Mouse (Mus musculus): ENCODE measurements at regions not wholly inside any gene's neighbourhood (a gene's known extent, or its start where the extent isn't known, plus 50 kb on each side); places are given as distances from the start of the nearest gene placed in this dataset.

- H3K27ac ChIP-seq (ENCODE audit: low read length), result no peak overlapping the region
- no peaks in the 10 kb centered on the region for H3K27me3 ChIP-seq (ENCODE audit: insufficient read depth, low read length)
- H3K36me3 ChIP-seq (ENCODE audit: insufficient read depth, low read length), result no peaks in the 10 kb centered on the region
- no peak overlapping the region for H3K4me3 ChIP-seq (ENCODE audit: low read length)
- no peak overlapping the region for H3K4me2 ChIP-seq (replicated peaks; ENCODE audit: low read depth, low read length)
- no peaks in the 10 kb centered on the region for H3K4me1 ChIP-seq (ENCODE audit: insufficient read depth, low read length)
- H3K9me3 ChIP-seq (ENCODE audit: low read length), result no peaks in the 10 kb centered on the region
- no peak overlapping the region for H3K9ac ChIP-seq (replicated peaks; ENCODE audit: low read length)
- ATAC-seq (ENCODE audit: low FRiP score, low TSS enrichment), result no peak
Observed at GRCm38 (mm10) chr11:24537721-24538120, 459.9 kb downstream of the Bcl11a start.

- no peak overlapping the region for H3K9ac ChIP-seq (replicated peaks; ENCODE audit: low read length)
- no peak for ATAC-seq (ENCODE audit: low FRiP score, low TSS enrichment)
- H3K27ac ChIP-seq (ENCODE audit: low read length), result no peak overlapping the region
- H3K4me3 ChIP-seq (ENCODE audit: low read length), result no peak overlapping the region
- no peak overlapping the region for H3K4me2 ChIP-seq (replicated peaks; ENCODE audit: low read depth, low read length)
- H3K36me3 ChIP-seq (ENCODE audit: insufficient read depth, low read length), result no peaks in the 10 kb centered on the region
- H3K9me3 ChIP-seq (ENCODE audit: low read length), result no peaks in the 10 kb centered on the region
- H3K4me1 ChIP-seq (ENCODE audit: insufficient read depth, low read length), result no peaks in the 10 kb centered on the region
- H3K27me3 ChIP-seq (ENCODE audit: insufficient read depth, low read length), result no peaks in the 10 kb centered on the region
Observed at GRCm38 (mm10) chr11:24569655-24570054, 491.8 kb downstream of the Bcl11a start.

GRCm38 (mm10) chr11:24613529-24613928, 535.7 kb downstream of the Bcl11a start:
- WGBS, result 47% methylated on average over 5 of the region's 5 CpGs
- Histone ChIP-seq H3K27me3 (ENCODE audit: insufficient read depth, low read length) (no peaks in the 10 kb centered on the region), H3K9me3 (ENCODE audit: low read length) (no peaks in the 10 kb centered on the region), H3K27ac (ENCODE audit: low read length) (no peak overlapping the region), H3K4me1 (ENCODE audit: insufficient read depth, low read length) (no peaks in the 10 kb centered on the region), H3K36me3 (ENCODE audit: insufficient read depth, low read length) (no peaks in the 10 kb centered on the region), H3K9ac (replicated peaks; ENCODE audit: low read length) (no peak overlapping the region), H3K4me2 (replicated peaks; ENCODE audit: low read depth, low read length) (no peak overlapping the region), H3K4me3 (ENCODE audit: low read length) (no peak overlapping the region)
- ATAC-seq (ENCODE audit: low FRiP score, low TSS enrichment), result no peak

GRCm38 (mm10) chr11:24615436-24615835, 537.6 kb downstream of the Bcl11a start:
- Histone ChIP-seq H3K9ac (replicated peaks; ENCODE audit: low read length) (no peak overlapping the region), H3K4me2 (replicated peaks; ENCODE audit: low read depth, low read length) (no peak overlapping the region), H3K4me3 (ENCODE audit: low read length) (no peak overlapping the region), H3K36me3 (ENCODE audit: insufficient read depth, low read length) (no peaks in the 10 kb centered on the region), H3K9me3 (ENCODE audit: low read length) (no peaks in the 10 kb centered on the region), H3K27ac (ENCODE audit: low read length) (no peak overlapping the region), H3K27me3 (ENCODE audit: insufficient read depth, low read length) (no peaks in the 10 kb centered on the region), H3K4me1 (ENCODE audit: insufficient read depth, low read length) (no peaks in the 10 kb centered on the region)
- 75% methylated on average over 1 of the region's 1 CpGs for WGBS
- ATAC-seq (ENCODE audit: low FRiP score, low TSS enrichment), result no peak

GRCm38 (mm10) chr11:24618586-24618985, 540.7 kb downstream of the Bcl11a start:
- Histone ChIP-seq H3K9me3 (ENCODE audit: low read length) (no peaks in the 10 kb centered on the region), H3K4me1 (ENCODE audit: insufficient read depth, low read length) (no peaks in the 10 kb centered on the region), H3K27ac (ENCODE audit: low read length) (no peak overlapping the region), H3K9ac (replicated peaks; ENCODE audit: low read length) (no peak overlapping the region), H3K4me2 (replicated peaks; ENCODE audit: low read depth, low read length) (no peak overlapping the region), H3K4me3 (ENCODE audit: low read length) (no peak overlapping the region), H3K36me3 (ENCODE audit: insufficient read depth, low read length) (no peaks in the 10 kb centered on the region), H3K27me3 (ENCODE audit: insufficient read depth, low read length) (no peaks in the 10 kb centered on the region)
- 24% methylated on average over 2 of the region's 2 CpGs for WGBS
- no peak for ATAC-seq (ENCODE audit: low FRiP score, low TSS enrichment)

- Histone ChIP-seq H3K4me3 (ENCODE audit: low read length) (no peak overlapping the region), H3K27ac (ENCODE audit: low read length) (no peak overlapping the region), H3K9ac (replicated peaks; ENCODE audit: low read length) (no peak overlapping the region), H3K9me3 (ENCODE audit: low read length) (no peaks in the 10 kb centered on the region), H3K36me3 (ENCODE audit: insufficient read depth, low read length) (no peaks in the 10 kb centered on the region), H3K4me2 (replicated peaks; ENCODE audit: low read depth, low read length) (no peak overlapping the region), H3K27me3 (ENCODE audit: insufficient read depth, low read length) (no peaks in the 10 kb centered on the region), H3K4me1 (ENCODE audit: insufficient read depth, low read length) (no peaks in the 10 kb centered on the region)
- 64% methylated on average over 4 of the region's 4 CpGs for WGBS
- ATAC-seq (ENCODE audit: low FRiP score, low TSS enrichment), result no peak
Observed at GRCm38 (mm10) chr11:24619021-24619420, 541.2 kb downstream of the Bcl11a start.

- H3K4me2 ChIP-seq (replicated peaks; ENCODE audit: low read depth, low read length), result no peak overlapping the region
- H3K4me3 ChIP-seq (ENCODE audit: low read length), result no peak overlapping the region
- no peaks in the 10 kb centered on the region for H3K4me1 ChIP-seq (ENCODE audit: insufficient read depth, low read length)
- no peak for ATAC-seq (ENCODE audit: low FRiP score, low TSS enrichment)
- no peak overlapping the region for H3K9ac ChIP-seq (replicated peaks; ENCODE audit: low read length)
- no peaks in the 10 kb centered on the region for H3K36me3 ChIP-seq (ENCODE audit: insufficient read depth, low read length)
- no peak overlapping the region for H3K27ac ChIP-seq (ENCODE audit: low read length)
- H3K27me3 ChIP-seq (ENCODE audit: insufficient read depth, low read length), result no peaks in the 10 kb centered on the region
- 61% methylated on average over 5 of the region's 5 CpGs for WGBS
- H3K9me3 ChIP-seq (ENCODE audit: low read length), result no peaks in the 10 kb centered on the region
Observed at GRCm38 (mm10) chr11:24628619-24629018, 550.8 kb downstream of the Bcl11a start.

- no peak for ATAC-seq (ENCODE audit: low FRiP score, low TSS enrichment)
- 53% methylated on average over 4 of the region's 4 CpGs for WGBS
- Histone ChIP-seq H3K9me3 (ENCODE audit: low read length) (no peaks in the 10 kb centered on the region), H3K9ac (replicated peaks; ENCODE audit: low read length) (no peak overlapping the region), H3K4me2 (replicated peaks; ENCODE audit: low read depth, low read length) (no peak overlapping the region), H3K4me3 (ENCODE audit: low read length) (no peak overlapping the region), H3K4me1 (ENCODE audit: insufficient read depth, low read length) (no peaks in the 10 kb centered on the region), H3K27me3 (ENCODE audit: insufficient read depth, low read length) (no peaks in the 10 kb centered on the region), H3K36me3 (ENCODE audit: insufficient read depth, low read length) (no peaks in the 10 kb centered on the region), H3K27ac (ENCODE audit: low read length) (no peak overlapping the region)
Observed at GRCm38 (mm10) chr11:24629431-24629830, 551.6 kb downstream of the Bcl11a start.

- H3K9ac ChIP-seq (replicated peaks; ENCODE audit: low read length), result no peak overlapping the region
- no peak for ATAC-seq (ENCODE audit: low FRiP score, low TSS enrichment)
- WGBS, result 27% methylated on average over 1 of the region's 1 CpGs
Observed at GRCm38 (mm10) chr11:24630403-24630900, 552.6 kb downstream of the Bcl11a start.

GRCm38 (mm10) chr11:24631651-24632050, 553.8 kb downstream of the Bcl11a start:
- Histone ChIP-seq H3K4me1 (ENCODE audit: insufficient read depth, low read length) (no peaks in the 10 kb centered on the region), H3K9me3 (ENCODE audit: low read length) (no peaks in the 10 kb centered on the region), H3K4me2 (replicated peaks; ENCODE audit: low read depth, low read length) (no peak overlapping the region), H3K36me3 (ENCODE audit: insufficient read depth, low read length) (no peaks in the 10 kb centered on the region), H3K4me3 (ENCODE audit: low read length) (no peak overlapping the region), H3K27ac (ENCODE audit: low read length) (no peak overlapping the region), H3K27me3 (ENCODE audit: insufficient read depth, low read length) (no peaks in the 10 kb centered on the region), H3K9ac (replicated peaks; ENCODE audit: low read length) (no peak overlapping the region)
- WGBS, result 94% methylated on average over 2 of the region's 2 CpGs
- ATAC-seq (ENCODE audit: low FRiP score, low TSS enrichment), result no peak

More at GRCm38 (mm10) chr11:24630403-24630900, 552.6 kb downstream of the Bcl11a start:
- Histone ChIP-seq H3K9me3 (ENCODE audit: low read length) (no peaks in the 10 kb centered on the region), H3K36me3 (ENCODE audit: insufficient read depth, low read length) (no peaks in the 10 kb centered on the region), H3K4me2 (replicated peaks; ENCODE audit: low read depth, low read length) (no peak overlapping the region), H3K27me3 (ENCODE audit: insufficient read depth, low read length) (no peaks in the 10 kb centered on the region), H3K4me3 (ENCODE audit: low read length) (no peak overlapping the region), H3K27ac (ENCODE audit: low read length) (no peak overlapping the region), H3K4me1 (ENCODE audit: insufficient read depth, low read length) (no peaks in the 10 kb centered on the region)

- H3K9ac ChIP-seq (replicated peaks; ENCODE audit: low read length), result no peak overlapping the region
- no peaks in the 10 kb centered on the region for H3K36me3 ChIP-seq (ENCODE audit: insufficient read depth, low read length)
- H3K27ac ChIP-seq (ENCODE audit: low read length), result no peak overlapping the region
- WGBS, result 87% methylated on average over 4 of the region's 4 CpGs
- no peak overlapping the region for H3K4me3 ChIP-seq (ENCODE audit: low read length)
- no peaks in the 10 kb centered on the region for H3K4me1 ChIP-seq (ENCODE audit: insufficient read depth, low read length)
- no peak for ATAC-seq (ENCODE audit: low FRiP score, low TSS enrichment)
- no peaks in the 10 kb centered on the region for H3K9me3 ChIP-seq (ENCODE audit: low read length)
- no peaks in the 10 kb centered on the region for H3K27me3 ChIP-seq (ENCODE audit: insufficient read depth, low read length)
- no peak overlapping the region for H3K4me2 ChIP-seq (replicated peaks; ENCODE audit: low read depth, low read length)
Observed at GRCm38 (mm10) chr11:24636716-24637115, 558.9 kb downstream of the Bcl11a start.

Measured in kidney, embryonic 16.5 days (tissue).